Mouse (Mus musculus): ENCODE data around the gene Hist3h2ba. TPM values are rescaled to one million over a fixed set of nuclear protein-coding genes. Genes with fewer than 3 reads are reported as not detected.
A peak's percentile ranks its signal among the peaks of the same experiment; 100 is the strongest.

The Hist3h2ba gene
- 279 and 359 TPM in 2 replicates for polyA plus RNA-seq (2014; fragmentation: Nextera tagmentation; extraction: Ambion mirVana)

GRCm38 (mm10) chr11:58948542-58949479, at the start of gene Hist3h2ba:
Hist3h2ba (plus strand) TSS chr11:58948920.
- Histone ChIP-seq H3K36me3 (ENCODE audit: control insufficient read depth, insufficient read depth, low read length) (no peaks in the 10 kb centered on the region), H3K4me1 (ENCODE audit: control insufficient read depth, insufficient read depth, low read length) (peaks cover 20% of the 10 kb centered on the region), H3K9me3 (replicated peaks; ENCODE audit: control insufficient read depth, low read length) (no peaks in the 10 kb centered on the region), H3K27me3 (replicated peaks; ENCODE audit: control insufficient read depth, insufficient read depth, low read length) (no peaks in the 10 kb centered on the region), H3K4me2 (ENCODE audit: low read length) (peak within 1 kb of the TSS; percentile 77), H3K4me3 (ENCODE audit: low read depth, low read length) (peak within 1 kb of the TSS; percentile 61), H3K27ac (ENCODE audit: low read depth, low read length) (peak within 1 kb of the TSS; percentile 99), H3K9ac (ENCODE audit: low read length) (peak within 1 kb of the TSS; percentile 95)
- WGBS = under 1% methylated on average over 48 of the region's 48 CpGs
- peak; percentile 99 for DNase-seq (ENCODE audit: low spot score)
- ATAC-seq = peak; percentile 89

DNA sequence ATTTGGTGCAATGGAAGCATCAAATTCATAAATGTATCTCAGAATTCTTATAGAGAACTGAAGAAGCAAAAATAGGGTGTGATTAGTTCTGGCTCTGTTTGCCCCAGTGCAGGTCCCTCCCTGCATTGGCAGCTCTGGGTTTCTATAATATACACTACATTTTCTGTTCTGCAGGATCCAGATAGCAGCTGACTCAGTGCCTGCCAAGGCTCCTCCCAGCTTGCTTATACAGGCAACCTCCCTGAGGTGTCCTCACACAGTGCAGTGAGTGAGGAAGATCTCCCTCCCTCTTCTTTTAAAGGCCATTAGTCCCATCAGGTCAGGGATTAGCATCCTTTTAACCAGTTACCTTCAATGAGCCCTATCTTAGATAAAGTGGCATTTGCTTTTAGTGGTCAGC, 47.6 kb upstream of the Hist3h2ba start:
- H3K4me3 ChIP-seq (ENCODE audit: low read depth, low read length) = no peak overlapping the region
- ATAC-seq (no peak), DNase-seq (ENCODE audit: low spot score) (no peak)
- no peak overlapping the region for H3K4me2 ChIP-seq (ENCODE audit: low read length)
- no peaks in the 10 kb centered on the region for H3K9me3 ChIP-seq (replicated peaks; ENCODE audit: control insufficient read depth, low read length)
- H3K36me3 ChIP-seq (ENCODE audit: control insufficient read depth, insufficient read depth, low read length) = peaks cover 47% of the 10 kb centered on the region
- no peak overlapping the region for H3K27ac ChIP-seq (ENCODE audit: low read depth, low read length)
- H3K9ac ChIP-seq (ENCODE audit: low read length) = no peak overlapping the region
- H3K4me1 ChIP-seq (ENCODE audit: control insufficient read depth, insufficient read depth, low read length) = peaks cover 7% of the 10 kb centered on the region
- no peaks in the 10 kb centered on the region for H3K27me3 ChIP-seq (replicated peaks; ENCODE audit: control insufficient read depth, insufficient read depth, low read length)

GRCm38 (mm10) chr11:58903511-58904409, 45.0 kb upstream of the Hist3h2ba start, which contains the start of gene Zfp39:
Zfp39 (minus strand) TSS chr11:58904225.
- ATAC-seq = peak; percentile 100
- H3K4me3 ChIP-seq (ENCODE audit: low read depth, low read length) = peak within 1 kb of the TSS; percentile 78
- peak within 1 kb of the TSS; percentile 85 for H3K4me2 ChIP-seq (ENCODE audit: low read length)
- H3K4me1 ChIP-seq (ENCODE audit: control insufficient read depth, insufficient read depth, low read length) = peaks cover 7% of the 10 kb centered on the region
- H3K27ac ChIP-seq (ENCODE audit: low read depth, low read length) = peak within 1 kb of the TSS; percentile 64; the same call in 1 of the 2 replicates
- under 1% methylated on average over 40 of the region's 40 CpGs for WGBS
- H3K9ac ChIP-seq (ENCODE audit: low read length) = peak within 1 kb of the TSS; percentile 92
- H3K36me3 ChIP-seq (ENCODE audit: control insufficient read depth, insufficient read depth, low read length) = peaks cover 27% of the 10 kb centered on the region
- peak; percentile 95 for DNase-seq (ENCODE audit: low spot score)
- no peaks in the 10 kb centered on the region for H3K27me3 ChIP-seq (replicated peaks; ENCODE audit: control insufficient read depth, insufficient read depth, low read length)
- H3K9me3 ChIP-seq (replicated peaks; ENCODE audit: control insufficient read depth, low read length) = no peaks in the 10 kb centered on the region

DNA sequence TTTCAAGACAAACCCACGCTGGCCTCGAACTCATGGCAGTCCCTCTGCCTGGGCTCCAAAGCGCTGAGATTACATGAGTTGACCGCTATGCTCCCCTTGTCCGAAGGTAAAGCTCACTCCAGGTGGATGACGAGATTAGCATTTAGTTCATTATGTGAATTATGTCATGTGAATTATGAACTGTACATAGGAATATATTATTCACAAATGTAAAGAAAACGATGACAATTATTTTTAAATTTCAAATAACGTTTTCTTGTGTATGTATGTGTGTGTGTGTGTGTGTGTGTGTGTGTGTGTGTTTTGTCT, 44.4 kb upstream of the Hist3h2ba start:
- WGBS = 2% methylated on average over 8 of the region's 8 CpGs
- H3K4me1 ChIP-seq (ENCODE audit: control insufficient read depth, insufficient read depth, low read length) = peaks cover 7% of the 10 kb centered on the region
- peak; percentile 38 for ATAC-seq

GRCm38 (mm10) chr11:58904838-58905237, 43.9 kb upstream of the Hist3h2ba start:
- Histone ChIP-seq H3K27me3 (replicated peaks; ENCODE audit: control insufficient read depth, insufficient read depth, low read length) (no peaks in the 10 kb centered on the region), H3K9ac (ENCODE audit: low read length) (no peak overlapping the region), H3K4me3 (ENCODE audit: low read depth, low read length) (no peak overlapping the region), H3K4me1 (ENCODE audit: control insufficient read depth, insufficient read depth, low read length) (peaks cover 7% of the 10 kb centered on the region), H3K36me3 (ENCODE audit: control insufficient read depth, insufficient read depth, low read length) (peaks cover 19% of the 10 kb centered on the region), H3K9me3 (replicated peaks; ENCODE audit: control insufficient read depth, low read length) (no peaks in the 10 kb centered on the region), H3K4me2 (ENCODE audit: low read length) (peak overlapping the region; percentile 85; the same call in 1 of the 2 replicates), H3K27ac (ENCODE audit: low read depth, low read length) (no peak overlapping the region)
- 45% methylated on average over 6 of the region's 6 CpGs for WGBS
- DNase-seq (ENCODE audit: low spot score) (peak; percentile 33), ATAC-seq (no peak)

More for the DNA sequence above, 44.4 kb upstream of the Hist3h2ba start:
- Histone ChIP-seq H3K9me3 (replicated peaks; ENCODE audit: control insufficient read depth, low read length) (no peaks in the 10 kb centered on the region), H3K27ac (ENCODE audit: low read depth, low read length) (no peak overlapping the region), H3K36me3 (ENCODE audit: control insufficient read depth, insufficient read depth, low read length) (peaks cover 23% of the 10 kb centered on the region), H3K4me3 (ENCODE audit: low read depth, low read length) (peak overlapping the region; percentile 78), H3K27me3 (replicated peaks; ENCODE audit: control insufficient read depth, insufficient read depth, low read length) (no peaks in the 10 kb centered on the region), H3K4me2 (ENCODE audit: low read length) (peak overlapping the region; percentile 85), H3K9ac (ENCODE audit: low read length) (no peak overlapping the region; the same call in 1 of the 2 replicates)
- DNase-seq (ENCODE audit: low spot score) = no peak

DNA sequence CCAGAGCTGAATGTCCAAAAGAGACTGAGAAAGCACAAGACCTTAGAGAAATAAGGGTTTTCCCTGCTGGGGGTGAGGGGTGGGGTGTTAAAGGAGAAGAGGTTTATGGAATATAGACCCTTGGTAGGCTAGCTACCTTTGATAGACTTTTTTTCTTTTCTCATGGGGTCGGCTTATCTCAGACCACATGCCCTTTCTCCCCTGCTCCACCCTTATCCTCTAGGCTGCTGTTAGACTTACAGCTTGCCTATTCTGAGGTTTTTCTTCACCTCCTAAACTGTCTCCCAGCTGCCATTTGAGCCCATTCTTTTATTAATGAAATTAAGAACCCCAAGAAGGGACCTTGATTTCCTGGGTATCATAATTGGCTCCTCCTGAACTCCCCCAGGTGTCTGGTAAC, 34.9 kb upstream of the Hist3h2ba start:
- 87% methylated on average over 1 of the region's 1 CpGs for WGBS
- DNase-seq (ENCODE audit: low spot score) = no peak
- Histone ChIP-seq H3K9ac (ENCODE audit: low read length) (no peak overlapping the region), H3K27me3 (replicated peaks; ENCODE audit: control insufficient read depth, insufficient read depth, low read length) (no peaks in the 10 kb centered on the region), H3K27ac (ENCODE audit: low read depth, low read length) (no peak overlapping the region), H3K36me3 (ENCODE audit: control insufficient read depth, insufficient read depth, low read length) (no peaks in the 10 kb centered on the region), H3K4me3 (ENCODE audit: low read depth, low read length) (no peak overlapping the region), H3K9me3 (replicated peaks; ENCODE audit: control insufficient read depth, low read length) (no peaks in the 10 kb centered on the region), H3K4me1 (ENCODE audit: control insufficient read depth, insufficient read depth, low read length) (no peaks in the 10 kb centered on the region), H3K4me2 (ENCODE audit: low read length) (peak overlapping the region; percentile 53; the same call in 1 of the 2 replicates)
- ATAC-seq = no peak

DNA sequence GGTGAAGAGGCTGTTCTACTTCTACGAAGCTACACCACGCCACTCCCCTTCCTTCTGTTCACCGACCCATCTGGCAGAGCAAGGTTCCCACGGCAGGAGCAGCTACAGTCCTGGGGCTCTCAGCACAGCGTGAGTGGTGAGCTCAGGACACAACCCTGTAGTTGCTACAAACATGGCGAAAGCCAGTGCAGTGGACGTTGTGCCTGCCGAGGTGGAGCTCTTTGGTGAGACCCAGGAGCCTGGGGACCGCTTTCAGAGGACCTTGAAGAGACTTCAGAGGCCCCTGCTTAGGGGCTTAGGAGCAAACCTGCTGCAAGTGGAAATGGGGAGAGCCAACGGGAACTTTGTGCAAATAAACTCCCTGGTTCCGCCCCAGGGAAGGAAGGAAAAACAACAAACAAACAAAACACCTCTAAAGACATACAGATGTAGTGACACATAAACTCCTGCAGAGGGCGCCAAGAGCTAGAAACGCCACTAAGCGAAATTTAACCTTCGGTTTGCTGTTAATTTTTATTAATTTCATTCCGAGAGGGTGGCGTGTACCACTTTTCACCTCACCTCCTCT, 34.2 kb upstream of the Hist3h2ba start:
- ATAC-seq (peak; percentile 40), DNase-seq (ENCODE audit: low spot score) (peak; percentile 75)
- peak overlapping the region; percentile 53 for H3K4me2 ChIP-seq (ENCODE audit: low read length)
- no peak overlapping the region for H3K27ac ChIP-seq (ENCODE audit: low read depth, low read length)
- H3K9ac ChIP-seq (ENCODE audit: low read length) = peak overlapping the region; percentile 57
- 21% methylated on average over 17 of the region's 17 CpGs for WGBS
- H3K4me1 ChIP-seq (ENCODE audit: control insufficient read depth, insufficient read depth, low read length) = no peaks in the 10 kb centered on the region
- H3K4me3 ChIP-seq (ENCODE audit: low read depth, low read length) = peak overlapping the region; percentile 19; the same call in 1 of the 2 replicates
- no peaks in the 10 kb centered on the region for H3K27me3 ChIP-seq (replicated peaks; ENCODE audit: control insufficient read depth, insufficient read depth, low read length)
- no peaks in the 10 kb centered on the region for H3K9me3 ChIP-seq (replicated peaks; ENCODE audit: control insufficient read depth, low read length)
- H3K36me3 ChIP-seq (ENCODE audit: control insufficient read depth, insufficient read depth, low read length) = no peaks in the 10 kb centered on the region

- no peaks in the 10 kb centered on the region for H3K9me3 ChIP-seq (replicated peaks; ENCODE audit: control insufficient read depth, low read length)
- H3K27ac ChIP-seq (ENCODE audit: low read depth, low read length) = no peak overlapping the region
- DNase-seq (ENCODE audit: low spot score) = peak; percentile 38
- no peaks in the 10 kb centered on the region for H3K4me1 ChIP-seq (ENCODE audit: control insufficient read depth, insufficient read depth, low read length)
- H3K36me3 ChIP-seq (ENCODE audit: control insufficient read depth, insufficient read depth, low read length) = no peaks in the 10 kb centered on the region
- no peaks in the 10 kb centered on the region for H3K27me3 ChIP-seq (replicated peaks; ENCODE audit: control insufficient read depth, insufficient read depth, low read length)
- H3K4me2 ChIP-seq (ENCODE audit: low read length) = no peak overlapping the region
- ATAC-seq = no peak
- no peak overlapping the region for H3K4me3 ChIP-seq (ENCODE audit: low read depth, low read length)
- no peak overlapping the region for H3K9ac ChIP-seq (ENCODE audit: low read length)
- 57% methylated on average over 14 of the region's 14 CpGs for WGBS
These were observed 31.6 kb upstream of the Hist3h2ba start for GRCm38 (mm10) chr11:58916879-58917744.

Measured in forebrain, embryonic 14.5 days (tissue).